Mouse (Mus musculus) v-Abl transformed pro-B cells (cell line): ENCODE measurements around the gene Hist1h4b.

ENCODE experiments used
- in situ Hi-C, 2 experiments: fragments of 400-800 bp; cut with MboI; formaldehyde crosslinking; loops; one replicate each; pipeline ENCODE4 v1.15.1; 2025; ENCODE audit not compliant: unreplicated experiment in 2 of 2

The Hist1h4b gene

DNA sequence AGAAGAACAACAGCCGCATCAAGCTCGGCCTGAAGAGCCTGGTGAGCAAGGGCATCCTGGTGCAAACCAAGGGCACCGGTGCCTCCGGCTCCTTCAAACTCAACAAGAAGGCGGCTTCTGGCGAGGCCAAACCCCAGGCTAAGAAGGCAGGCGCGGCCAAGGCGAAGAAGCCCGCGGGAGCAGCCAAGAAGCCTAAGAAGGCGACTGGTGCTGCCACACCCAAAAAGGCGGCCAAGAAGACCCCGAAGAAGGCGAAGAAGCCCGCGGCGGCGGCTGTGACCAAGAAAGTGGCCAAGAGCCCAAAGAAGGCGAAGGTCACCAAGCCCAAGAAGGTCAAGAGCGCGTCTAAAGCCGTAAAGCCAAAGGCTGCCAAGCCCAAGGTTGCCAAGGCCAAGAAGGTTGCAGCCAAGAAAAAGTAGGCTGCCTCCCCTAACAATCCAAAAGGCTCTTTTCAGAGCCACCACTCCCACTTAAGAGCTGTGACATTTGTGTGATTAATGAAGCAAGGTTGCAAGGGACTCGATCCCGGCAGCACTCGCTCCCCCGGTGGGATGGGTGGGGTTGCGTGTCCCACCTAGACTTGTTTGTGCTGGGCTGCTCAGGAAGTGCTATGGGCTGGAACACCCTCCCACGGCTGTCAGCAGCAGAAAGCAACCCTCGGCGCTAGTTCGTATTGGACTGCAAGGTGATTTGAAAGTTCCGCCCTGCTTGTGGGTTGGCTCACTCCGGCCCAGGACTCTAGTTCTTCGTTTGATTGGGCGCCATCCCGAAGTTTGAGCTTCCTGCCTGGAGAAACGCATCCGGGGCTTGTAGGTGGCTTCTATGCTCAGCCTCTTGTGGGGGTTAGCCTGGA lies 17.5 kb upstream of the Hist1h4b start:
- in situ Hi-C loops, result loop anchor here (5.0 to 10.0 kb wide), 4 partner anchors 37 to 117 kb away; partner anchors contain the start of genes Hist1h1e (in 2 of the 2), Hist1h2be (in 2 of the 2), Hist1h2ac (in 1 of the 2) and Hist1h2bc (in 1 of the 2)

DNA sequence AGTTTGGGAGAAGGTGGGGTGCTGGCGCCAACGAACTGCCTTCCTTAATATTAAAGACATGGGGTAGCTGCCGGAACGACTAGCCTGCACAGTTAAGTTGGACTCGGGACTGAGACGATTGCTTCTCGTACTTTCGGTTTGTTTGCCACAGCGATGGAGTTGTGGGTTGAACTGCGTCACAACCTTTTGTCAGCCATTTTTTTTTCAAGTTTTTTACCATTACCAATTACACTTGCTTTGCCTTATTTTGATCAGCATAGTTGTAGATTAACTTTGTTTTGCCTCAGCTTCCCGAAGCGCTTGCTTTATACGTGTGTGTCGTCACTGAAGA lies 16.9 kb upstream of the Hist1h4b start:
- in situ Hi-C loops, result loop anchor here (5.0 to 10.0 kb wide), 7 partner anchors 38 to 1703 kb away; partner anchors contain the start of genes Hist1h1d (in 2 of the 2), Hist1h1e (in 2 of the 2), Hist1h2be (in 2 of the 2) and Hist1h4f (in 2 of the 2)

- in situ Hi-C loops, result loop anchor here (5.0 to 10.0 kb wide), 3 partner anchors 186 to 1703 kb away; partner anchors contain the start of genes Hist1h1d (in 2 of the 2), Hist1h4f (in 2 of the 2), Hist1h2ah (in 1 of the 2) and Hist1h2bk (in 1 of the 2)
Measured at GRCm38 (mm10) chr13:23740256-23740840, 16.5 kb upstream of the Hist1h4b start.

DNA sequence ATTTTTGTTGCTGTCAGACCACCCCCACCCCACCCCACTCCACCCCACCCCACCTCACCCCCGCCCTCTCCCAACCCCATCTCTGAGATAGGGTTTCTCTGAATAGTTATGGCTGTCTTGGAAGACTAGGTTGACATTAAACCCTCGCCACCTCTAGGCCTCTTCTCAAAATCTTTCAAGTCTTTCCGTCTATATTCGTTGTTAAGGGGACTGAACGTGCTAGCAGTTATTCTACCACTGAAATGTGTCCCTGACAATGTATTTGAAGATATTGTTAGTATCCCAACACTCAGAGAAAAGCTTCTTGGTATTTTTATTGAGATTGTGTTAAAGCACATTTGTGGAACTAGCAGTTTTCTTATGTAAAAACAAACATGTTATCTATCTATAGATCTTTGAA lies 15.9 kb upstream of the Hist1h4b start:
- in situ Hi-C loops, result loop anchor here (5.0 to 10.0 kb wide), 3 partner anchors 186 to 1704 kb away; partner anchors contain the start of genes Hist1h1d (in 2 of the 2), Hist1h4f (in 2 of the 2), Hist1h2ah (in 1 of the 2) and Hist1h2bk (in 1 of the 2)

DNA sequence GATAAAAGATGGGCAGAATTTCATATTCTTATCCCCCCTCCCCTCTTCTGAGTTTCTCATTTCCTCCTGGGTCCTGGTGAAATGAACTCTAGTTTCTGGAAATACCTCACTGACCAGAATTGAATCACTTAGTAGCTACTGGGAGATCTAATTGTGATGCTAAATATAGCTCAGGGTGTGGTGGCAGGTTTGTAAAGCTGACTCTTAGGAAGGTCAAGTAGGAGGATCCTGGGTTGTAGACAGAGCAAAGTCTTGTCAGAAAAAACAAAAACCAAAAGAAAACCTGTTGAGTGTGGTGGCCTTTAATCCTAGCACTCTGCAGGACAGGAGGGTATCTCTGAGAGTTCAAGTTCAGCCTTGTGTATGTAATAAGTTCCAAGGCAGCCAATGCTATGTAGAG lies 14.8 kb upstream of the Hist1h4b start:
- in situ Hi-C loops, result loop anchor here (5.0 to 10.0 kb wide), 3 partner anchors 187 to 1705 kb away; partner anchors contain the start of genes Hist1h1d (in 2 of the 2), Hist1h4f (in 2 of the 2), Hist1h2ah (in 1 of the 2) and Hist1h2bk (in 1 of the 2)

DNA sequence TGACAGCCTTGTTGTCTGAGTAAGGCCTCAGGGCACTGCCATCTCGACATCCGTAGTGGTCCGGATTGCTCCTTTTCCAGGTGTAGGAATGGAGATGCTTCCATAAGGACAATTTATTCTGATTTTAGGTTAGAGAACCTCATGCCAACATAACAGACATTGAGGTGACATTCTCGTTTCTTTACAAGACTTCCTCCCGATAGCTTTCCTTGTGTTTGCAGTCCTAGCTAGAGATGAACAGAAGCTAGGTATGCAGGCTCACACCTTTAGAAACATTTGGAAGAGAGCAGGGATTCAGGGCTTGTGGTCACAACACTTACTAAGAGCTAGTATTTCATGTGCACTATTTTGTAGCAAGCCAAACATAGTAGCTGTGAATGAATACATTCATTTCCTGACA lies 13.6 kb upstream of the Hist1h4b start:
- in situ Hi-C loops, result loop anchor here (5.0 to 10.0 kb wide), 3 partner anchors 188 to 1706 kb away; partner anchors contain the start of genes Hist1h1d (in 2 of the 2), Hist1h4f (in 2 of the 2), Hist1h2ah (in 1 of the 2) and Hist1h2bk (in 1 of the 2)

GRCm38 (mm10) chr13:23743963-23744362 lies 12.8 kb upstream of the Hist1h4b start:
- in situ Hi-C loops, result loop anchor here (5.0 to 10.0 kb wide), 3 partner anchors 189 to 1707 kb away; partner anchors contain the start of genes Hist1h1d (in 2 of the 2), Hist1h4f (in 2 of the 2), Hist1h2ah (in 1 of the 2) and Hist1h2bk (in 1 of the 2)

DNA sequence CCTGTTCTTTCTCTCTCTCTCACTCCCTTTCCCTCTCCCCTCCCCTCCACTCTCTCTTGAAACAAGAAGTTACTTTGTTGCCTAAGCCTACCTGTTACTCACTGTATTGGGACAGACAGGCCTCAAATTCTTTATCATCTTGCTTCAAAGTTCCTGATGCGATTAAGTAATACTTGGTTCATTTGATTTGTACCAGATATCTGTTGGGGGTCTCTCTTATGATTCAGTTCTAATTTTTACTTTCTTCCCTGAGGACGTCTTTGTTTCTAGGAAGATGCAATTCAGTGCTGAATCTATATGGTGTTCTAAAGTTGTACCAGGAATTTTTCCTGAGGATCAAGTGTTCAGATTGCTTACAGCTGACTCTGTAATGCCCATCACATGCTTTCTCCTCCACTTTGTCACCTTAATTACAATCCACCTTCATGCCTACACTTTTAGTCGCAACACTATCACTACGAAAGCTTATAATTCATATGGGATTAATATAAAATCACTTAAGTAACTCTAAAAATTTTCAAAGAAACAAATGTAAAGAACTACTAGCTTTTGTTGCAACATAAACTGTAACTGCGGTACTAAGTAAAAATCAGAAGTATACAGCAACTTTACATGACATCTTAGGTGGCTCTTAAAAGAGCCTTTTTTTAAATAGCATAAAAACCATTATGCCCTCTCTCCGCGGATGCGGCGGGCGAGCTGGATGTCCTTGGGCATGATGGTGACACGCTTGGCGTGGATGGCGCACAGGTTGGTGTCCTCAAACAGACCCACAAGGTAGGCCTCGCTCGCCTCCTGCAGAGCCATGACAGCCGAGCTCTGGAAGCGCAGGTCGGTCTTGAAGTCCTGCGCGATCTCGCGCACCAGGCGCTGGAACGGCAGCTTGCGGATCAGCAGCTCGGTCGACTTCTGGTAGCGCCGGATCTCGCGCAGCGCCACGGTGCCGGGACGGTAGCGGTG lies 12.1 kb upstream of the Hist1h4b start:
- in situ Hi-C loops, result loop anchor here (5.0 to 10.0 kb wide), 3 partner anchors 190 to 1707 kb away; partner anchors contain the start of genes Hist1h1d (in 2 of the 2), Hist1h4f (in 2 of the 2), Hist1h2ah (in 1 of the 2) and Hist1h2bk (in 1 of the 2)

DNA sequence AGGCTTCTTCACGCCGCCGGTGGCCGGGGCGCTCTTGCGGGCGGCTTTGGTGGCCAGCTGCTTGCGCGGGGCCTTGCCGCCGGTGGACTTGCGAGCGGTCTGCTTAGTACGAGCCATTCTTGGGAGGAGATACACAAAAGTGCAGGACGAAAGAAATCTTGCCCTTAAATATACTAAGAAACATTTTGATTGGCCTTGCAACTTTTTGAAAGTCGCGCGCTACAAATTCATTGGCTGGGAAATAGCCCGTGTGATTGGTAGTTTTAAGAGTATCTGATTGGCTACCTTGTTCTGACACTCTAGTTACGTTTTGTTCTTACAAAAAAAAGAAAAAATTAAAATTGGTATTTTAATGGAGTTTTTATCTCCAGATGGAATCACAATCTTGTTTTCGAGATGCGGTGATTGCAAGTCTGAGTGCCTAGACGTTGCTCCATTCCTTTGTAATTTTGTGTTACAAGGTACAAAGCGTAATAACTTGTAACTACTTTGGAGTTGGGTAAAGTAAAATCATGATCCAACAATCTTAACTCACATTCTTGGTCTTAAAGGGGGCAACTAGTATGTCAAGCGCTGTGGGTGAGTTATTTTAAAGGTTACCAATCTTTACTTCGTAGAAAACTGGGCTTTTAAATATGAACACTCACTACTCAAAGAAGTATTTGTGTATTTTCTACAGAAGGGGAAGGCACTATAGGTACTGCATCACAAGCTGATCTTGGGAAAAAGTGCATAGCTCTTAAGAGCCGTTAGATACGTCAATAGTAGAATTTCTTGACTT lies 11.2 kb upstream of the Hist1h4b start, which contains the start of gene Hist1h3c:
Hist1h3c (minus strand) TSS at position 222 of the 781 bp plus-strand sequence.
- in situ Hi-C loops, result loop anchor here in 1 of 2 experiments (10.0 kb wide), 1 partner anchor 191 kb away; the partner anchor contains the start of genes Hist1h1d and Hist1h4f

DNA sequence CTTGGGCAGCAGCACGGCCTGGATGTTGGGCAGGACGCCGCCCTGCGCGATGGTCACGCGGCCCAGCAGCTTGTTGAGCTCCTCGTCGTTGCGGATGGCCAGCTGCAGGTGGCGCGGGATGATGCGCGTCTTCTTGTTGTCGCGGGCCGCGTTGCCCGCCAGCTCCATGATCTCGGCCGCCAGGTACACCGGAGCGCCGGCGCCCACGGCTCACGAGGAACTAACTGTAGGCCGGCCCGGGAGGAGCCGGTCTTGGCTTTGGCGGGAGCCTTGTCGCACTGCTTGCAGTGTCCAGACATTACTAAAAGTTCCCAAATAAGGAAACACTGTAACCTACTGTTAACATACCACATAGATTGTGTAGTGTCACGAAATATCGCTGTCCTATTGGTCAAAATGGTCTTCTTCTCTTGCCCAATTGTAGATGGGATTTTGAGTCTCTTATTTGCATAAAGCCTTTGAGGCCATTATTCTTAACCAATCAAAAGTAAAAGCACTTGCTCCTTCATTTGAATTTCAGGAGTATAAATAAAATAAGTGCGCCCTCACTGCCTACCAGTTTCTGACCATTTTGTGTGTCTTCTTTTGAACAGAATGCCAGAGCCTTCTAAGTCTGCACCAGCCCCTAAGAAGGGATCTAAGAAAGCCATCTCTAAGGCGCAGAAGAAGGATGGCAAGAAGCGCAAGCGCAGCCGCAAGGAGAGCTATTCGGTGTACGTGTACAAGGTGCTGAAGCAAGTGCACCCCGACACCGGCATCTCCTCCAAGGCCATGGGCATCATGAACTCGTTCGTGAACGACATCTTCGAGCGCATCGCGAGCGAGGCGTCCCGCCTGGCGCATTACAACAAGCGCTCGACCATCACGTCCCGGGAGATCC lies 10.4 kb upstream of the Hist1h4b start, which contains the start of gene Hist1h2bb:
Hist1h2bb (plus strand) TSS at position 534 of the 880 bp plus-strand sequence.
- in situ Hi-C loops, result loop anchor here in 1 of 2 experiments (10.0 kb wide), 1 partner anchor 192 kb away; the partner anchor contains the start of genes Hist1h1d and Hist1h4f

DNA sequence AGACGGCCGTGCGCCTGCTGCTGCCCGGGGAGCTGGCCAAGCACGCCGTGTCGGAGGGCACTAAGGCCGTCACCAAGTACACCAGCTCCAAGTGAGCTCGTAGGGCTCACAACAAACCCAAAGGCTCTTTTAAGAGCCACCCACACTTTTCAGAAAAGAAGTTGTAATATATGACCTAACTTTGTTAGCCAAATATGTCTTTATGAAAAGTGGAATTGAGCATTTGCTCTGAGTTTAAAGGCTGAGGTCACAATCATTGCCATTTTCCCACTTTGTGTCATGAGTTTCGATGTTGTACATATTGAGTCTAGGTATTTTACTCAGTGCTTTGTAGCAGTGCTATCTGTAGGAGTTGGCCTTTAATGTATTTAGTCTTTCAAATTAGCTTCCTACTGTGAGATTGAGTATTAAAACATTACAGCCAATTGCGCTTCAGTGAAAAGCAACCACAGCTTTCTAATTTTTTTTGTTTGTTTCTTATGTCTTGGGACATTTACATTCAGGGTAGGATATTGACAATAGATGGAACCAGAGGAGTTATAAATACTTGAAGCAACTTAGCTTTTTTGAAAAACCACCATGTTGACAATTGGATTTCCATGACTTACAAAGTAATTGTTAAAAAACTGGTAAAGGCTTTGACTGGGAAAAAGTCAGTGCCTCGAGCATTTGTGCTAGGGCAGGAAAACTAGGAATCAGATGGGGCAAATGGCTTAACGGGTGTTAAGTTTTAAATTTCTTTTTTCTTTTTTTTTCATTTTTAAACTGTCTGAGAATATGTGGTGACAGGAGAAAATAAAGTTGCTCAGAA lies 9.5 kb upstream of the Hist1h4b start:
- in situ Hi-C loops, result loop anchor here in 1 of 2 experiments (10.0 kb wide), 1 partner anchor 192 kb away; the partner anchor contains the start of genes Hist1h1d and Hist1h4f

- in situ Hi-C loops, result loop anchor here in 1 of 2 experiments (10.0 kb wide), 1 partner anchor 193 kb away; the partner anchor contains the start of genes Hist1h1d and Hist1h4f
Measured at GRCm38 (mm10) chr13:23747892-23748288, 8.9 kb upstream of the Hist1h4b start.

GRCm38 (mm10) chr13:23749563-23750121 lies 7.2 kb upstream of the Hist1h4b start:
- in situ Hi-C loops, result loop anchor here in 1 of 2 experiments (10.0 to 25.0 kb wide), 3 partner anchors 195 to 1962 kb away; partner anchors contain the start of genes Hist1h1b, Hist1h1d, Hist1h2ag and Hist1h2ah

GRCm38 (mm10) chr13:23750839-23751477 lies 5.9 kb upstream of the Hist1h4b start, which contains the start of gene Hist1h2ab:
TSS of gene Hist1h2ab (plus strand) at chr13:23751126.
- in situ Hi-C loops, result loop anchor here in 1 of 2 experiments (25.0 kb wide), 2 partner anchors 1714 to 1964 kb away; partner anchors contain the start of genes Hist1h1b, Hist1h2ag, Hist1h2ah and Hist1h2an

DNA sequence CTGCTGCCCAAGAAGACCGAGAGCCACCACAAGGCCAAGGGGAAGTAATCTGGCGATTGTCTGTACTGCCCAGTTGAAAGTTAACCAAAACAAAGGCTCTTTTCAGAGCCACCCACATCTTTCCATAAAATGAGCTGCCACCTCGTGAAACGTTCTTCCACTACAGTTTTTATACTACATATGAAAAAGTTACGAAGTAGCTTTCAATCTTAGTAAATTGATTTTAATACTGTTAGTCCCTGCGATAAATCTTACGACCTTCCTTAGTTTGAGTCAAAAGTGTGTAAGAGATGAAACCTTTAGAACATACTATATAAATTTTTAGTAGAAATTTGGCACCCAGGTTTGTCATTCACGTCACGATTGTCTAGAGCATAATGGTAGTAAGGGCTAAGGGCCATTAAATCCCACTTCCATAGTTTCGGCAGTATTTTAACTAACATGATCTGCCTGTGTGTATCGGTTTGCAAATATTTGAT lies 5.3 kb upstream of the Hist1h4b start:
- in situ Hi-C loops, result loop anchor here in 1 of 2 experiments (25.0 kb wide), 2 partner anchors 1714 to 1964 kb away; partner anchors contain the start of genes Hist1h1b, Hist1h2ag, Hist1h2ah and Hist1h2an
